Mouse (Mus musculus): ENCODE results near the gene Rbbp7. TPM values are rescaled to one million over a fixed set of nuclear protein-coding genes. Genes with fewer than 3 reads are reported as not detected.
"Not testable (repeated sequence)": the region's sequence is repeated elsewhere in the genome, so short reads cannot be mapped to it uniquely, and the experiment has no call there.

The Rbbp7 gene
- polyA plus RNA-seq, 1 experiment from 2014 or later = 231 TPM

DNA sequence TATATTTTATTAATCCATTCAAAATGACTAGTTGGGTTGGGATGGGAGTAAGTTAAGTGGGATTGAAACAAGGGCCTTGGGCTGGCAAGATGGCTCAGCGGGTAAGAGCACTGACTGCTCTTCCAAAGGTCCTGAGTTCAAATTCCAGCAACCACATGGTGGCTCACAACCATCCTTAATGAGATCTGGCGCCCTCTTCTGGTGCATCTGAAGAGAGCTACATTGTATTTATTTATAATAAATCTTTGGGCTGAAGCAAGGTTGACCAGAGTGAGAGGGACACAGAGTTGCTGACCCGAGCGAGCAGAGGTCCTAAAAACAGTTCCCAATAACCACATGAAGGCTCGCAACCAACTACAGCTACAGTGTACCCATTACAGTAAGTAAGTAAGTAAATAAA is 31.2 kb downstream of the Rbbp7 start:
- H3K9me3 ChIP-seq (ENCODE audit: control insufficient read depth, low read length); H3K4me2 ChIP-seq (ENCODE audit: low read length); H3K4me3 ChIP-seq (replicated peaks; ENCODE audit: low read length); H3K27me3 ChIP-seq (replicated peaks; ENCODE audit: control insufficient read depth, insufficient read depth, low read length); ATAC-seq; H3K27ac ChIP-seq (ENCODE audit: low read length); H3K36me3 ChIP-seq (ENCODE audit: control insufficient read depth, insufficient read depth); H3K9ac ChIP-seq (replicated peaks; ENCODE audit: low read depth, low read length); H3K4me1 ChIP-seq (replicated peaks; ENCODE audit: control insufficient read depth, insufficient read depth, low read length): not testable (repeated sequence)
- 86% methylated on average over 5 of the region's 5 CpGs for WGBS

DNA sequence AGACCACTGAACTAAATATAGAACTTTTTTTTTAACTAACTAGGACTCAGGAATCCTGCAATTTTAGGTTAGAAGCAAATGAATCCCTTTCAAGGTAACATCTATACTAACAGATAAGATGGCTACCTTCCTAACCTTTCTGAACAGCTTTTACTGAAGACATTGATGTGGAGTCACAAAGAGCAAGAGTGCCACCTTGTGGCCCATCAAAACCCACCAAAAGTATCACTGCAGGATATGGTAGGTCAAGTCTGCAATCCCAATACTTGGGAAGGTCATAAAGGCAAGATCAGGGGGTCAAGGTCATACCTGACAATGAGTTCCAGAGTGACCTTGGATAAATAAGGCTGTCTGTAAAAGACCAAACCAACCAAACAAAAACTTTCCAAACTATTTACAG is 40.2 kb downstream of the Rbbp7 start:
- H3K27ac ChIP-seq (ENCODE audit: low read length) = no peak overlapping the region

DNA sequence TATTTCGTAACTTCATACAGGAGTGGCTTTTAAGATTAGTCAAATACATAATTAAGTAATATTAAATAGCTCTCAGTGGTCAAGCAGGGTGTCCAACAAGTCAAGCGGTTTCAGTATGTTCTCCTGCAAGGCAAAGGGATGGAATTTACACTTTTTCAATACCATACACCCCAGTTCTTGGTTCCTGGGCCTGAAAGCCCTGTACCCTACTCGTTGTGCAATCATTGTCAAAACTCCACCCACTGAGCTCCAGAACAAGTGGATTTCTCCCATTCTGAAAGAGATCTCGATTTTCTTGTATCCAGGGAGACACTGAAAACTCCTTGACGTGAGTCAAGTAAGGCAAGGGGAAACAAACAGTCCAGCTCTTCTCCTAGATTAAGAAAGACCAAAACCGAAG is 67.8 kb downstream of the Rbbp7 start:
- H3K4me3 ChIP-seq (replicated peaks; ENCODE audit: low read length) = peak overlapping the region; percentile 65
- no peak overlapping the region for H3K9ac ChIP-seq (replicated peaks; ENCODE audit: low read depth, low read length)
- no peaks in the 10 kb centered on the region for H3K36me3 ChIP-seq (ENCODE audit: control insufficient read depth, insufficient read depth)
- ATAC-seq = no peak
- 40% methylated on average over 6 of the region's 6 CpGs for WGBS
- no peaks in the 10 kb centered on the region for H3K27me3 ChIP-seq (replicated peaks; ENCODE audit: control insufficient read depth, insufficient read depth, low read length)
- H3K9me3 ChIP-seq (ENCODE audit: control insufficient read depth, low read length) = no peaks in the 10 kb centered on the region
- peaks cover 4% of the 10 kb centered on the region; the same call in 1 of the 2 replicates for H3K4me1 ChIP-seq (replicated peaks; ENCODE audit: control insufficient read depth, insufficient read depth, low read length)
- peak overlapping the region; percentile 74 for H3K4me2 ChIP-seq (ENCODE audit: low read length)
- H3K27ac ChIP-seq (ENCODE audit: low read length) = no peak overlapping the region

More for the DNA sequence above, 40.2 kb downstream of the Rbbp7 start:
- no peaks in the 10 kb centered on the region for H3K27me3 ChIP-seq (replicated peaks; ENCODE audit: control insufficient read depth, insufficient read depth, low read length)
- no peaks in the 10 kb centered on the region for H3K36me3 ChIP-seq (ENCODE audit: control insufficient read depth, insufficient read depth)
- ATAC-seq = 0 out of 2 replicates have a peak, but pooled peaks have one; percentile 31
- H3K4me1 ChIP-seq (replicated peaks; ENCODE audit: control insufficient read depth, insufficient read depth, low read length) = no peaks in the 10 kb centered on the region
- no peak overlapping the region for H3K4me2 ChIP-seq (ENCODE audit: low read length)
- H3K4me3 ChIP-seq (replicated peaks; ENCODE audit: low read length) = no peak overlapping the region
- no peak overlapping the region for H3K9ac ChIP-seq (replicated peaks; ENCODE audit: low read depth, low read length)
- H3K9me3 ChIP-seq (ENCODE audit: control insufficient read depth, low read length) = no peaks in the 10 kb centered on the region

Other genes starting within 250 kb of the Rbbp7 start
- gene Reps2, start 116.8 kb upstream of the Rbbp7 start, polyA plus RNA-seq (2015; fragmentation: Nextera tagmentation; extraction: Ambion mirVana) = 5.5 and 5.9 TPM in 2 replicates
- gene Txlng, start 69.1 kb downstream of the Rbbp7 start, polyA plus RNA-seq (2015; fragmentation: Nextera tagmentation; extraction: Ambion mirVana) = 14.9 and 16.3 TPM in 2 replicates
- gene Syap1, start 128.0 kb downstream of the Rbbp7 start, polyA plus RNA-seq (2015; fragmentation: Nextera tagmentation; extraction: Ambion mirVana) = 31.1 and 31.2 TPM in 2 replicates
- gene Ctps2, start 140.8 kb downstream of the Rbbp7 start, polyA plus RNA-seq (2015; fragmentation: Nextera tagmentation; extraction: Ambion mirVana) = 93.5 and 100 TPM in 2 replicates
- gene S100g, start 204.2 kb downstream of the Rbbp7 start, polyA plus RNA-seq (2015; fragmentation: Nextera tagmentation; extraction: Ambion mirVana) = not detected in 2 replicates